In the genomic region with DNA sequence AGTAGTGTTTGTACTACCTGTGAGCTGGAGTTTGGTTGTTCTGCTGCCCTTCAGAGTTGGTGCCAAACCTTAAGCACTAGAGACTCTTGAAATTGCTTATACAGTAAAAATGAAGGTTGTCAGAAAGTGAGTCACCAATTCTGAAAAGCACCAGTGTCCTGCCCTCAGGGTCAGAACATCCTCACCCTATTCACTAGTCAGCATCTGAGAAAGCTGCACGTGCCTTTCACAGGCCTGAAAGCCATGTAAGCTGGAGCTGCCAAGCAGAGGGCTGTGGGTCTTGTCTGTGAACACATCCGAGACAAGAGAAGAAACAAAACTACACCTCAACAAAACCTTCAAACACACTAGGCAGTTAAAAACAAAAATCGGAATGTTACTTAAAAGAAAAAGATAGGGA, we compare ENCODE assay signal across 15 mouse cellular contexts.
"Had no signal": no experiment of that assay in that cellular context is flagged by ENCODE, and none has a peak within 500 bp of the region (broad histone marks: within the 10 kb centered on the region; RNA-seq: fewer than 3 reads in every experiment).

No protein-coding gene starts in this region.

- H3K27me3 ChIP-seq: limb, embryonic 12.5 days; neural tube, embryonic 15.5 days had no signal

- H3K4me3 ChIP-seq: layer of hippocampus, adult 2 months; limb, embryonic 12.5 days; midbrain, embryonic 10.5 days; myocyte; neural tube, embryonic 15.5 days had no signal

- H3K9ac ChIP-seq: limb, embryonic 12.5 days; liver, embryonic 14.5 days; neural tube, embryonic 15.5 days had no signal

- H3K4me2 ChIP-seq: limb, embryonic 12.5 days; neural tube, embryonic 15.5 days had no signal

- DNase-seq: kidney, adult 18-20 months; kidney, postnatal 4 days; liver; lung, adult 18-20 months; lung, postnatal 36 days; midbrain, embryonic 14.5 days; right cerebral cortex, postnatal 25 days; thymus, postnatal 4 days had no signal

- H3K9me3 ChIP-seq: limb, embryonic 12.5 days; midbrain, embryonic 10.5 days; neural tube, embryonic 15.5 days had no signal

- H3K4me1 ChIP-seq: midbrain, embryonic 10.5 days; neural tube, embryonic 15.5 days had no signal

- H3K27ac ChIP-seq: kidney, postnatal 0 days; layer of hippocampus, adult 2 months; limb, embryonic 12.5 days; liver, embryonic 14.5 days; midbrain, embryonic 10.5 days; neural tube, embryonic 15.5 days had no signal
